Mouse (Mus musculus) retina, postnatal 7 days (tissue): ENCODE measurements around the gene Lgals12.

Experiments used
- DNase-seq: peaks from one replicate; pipeline ENCODE4 v3.0.0-alpha.2; 2012; ENCODE audit warnings: low read depth, low spot score

Gene Lgals12

DNA sequence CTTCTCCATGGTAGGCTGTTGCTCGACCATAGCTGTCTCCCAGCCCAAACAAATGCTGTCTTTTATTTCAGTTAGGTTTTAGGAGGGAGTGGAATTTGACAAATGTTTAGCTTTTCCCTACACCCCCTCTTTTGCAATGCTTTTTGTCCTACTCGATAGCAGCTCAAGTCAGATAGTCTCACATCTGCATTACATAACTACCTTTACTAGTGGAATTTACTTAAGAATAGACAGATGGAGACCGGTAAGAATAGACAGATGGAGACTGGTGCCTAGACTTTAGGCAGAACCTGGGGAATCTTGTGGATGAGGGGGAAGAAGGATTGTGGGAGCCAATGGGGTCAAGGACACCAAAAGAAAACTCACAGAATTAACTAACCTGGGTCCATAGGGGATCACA is 23.4 kb downstream of the Lgals12 start:
- no peak for DNase-seq

DNA sequence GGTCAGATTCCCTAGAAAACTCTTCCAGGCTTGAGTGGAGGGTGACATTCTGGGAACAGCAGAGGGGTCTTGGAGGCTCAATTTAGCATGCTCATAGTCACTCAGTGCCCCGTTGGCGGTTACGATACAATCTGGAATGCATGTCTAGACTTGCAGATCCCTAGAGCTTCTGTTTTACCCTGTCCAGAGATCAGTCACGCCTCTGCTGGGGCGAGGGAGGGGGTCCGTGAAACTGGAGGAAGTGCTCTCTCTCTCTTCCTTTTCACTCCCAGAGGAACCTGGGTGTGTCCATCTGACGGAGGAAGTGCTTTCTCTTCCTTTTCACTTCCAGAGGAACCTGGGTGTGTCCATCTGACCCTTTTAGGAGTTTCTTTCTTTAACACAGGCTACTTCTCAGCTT is 23.9 kb downstream of the Lgals12 start:
- DNase-seq = no peak

GRCm38 (mm10) chr19:7581042-7581441 is 26.0 kb downstream of the Lgals12 start:
- no peak for DNase-seq

DNA sequence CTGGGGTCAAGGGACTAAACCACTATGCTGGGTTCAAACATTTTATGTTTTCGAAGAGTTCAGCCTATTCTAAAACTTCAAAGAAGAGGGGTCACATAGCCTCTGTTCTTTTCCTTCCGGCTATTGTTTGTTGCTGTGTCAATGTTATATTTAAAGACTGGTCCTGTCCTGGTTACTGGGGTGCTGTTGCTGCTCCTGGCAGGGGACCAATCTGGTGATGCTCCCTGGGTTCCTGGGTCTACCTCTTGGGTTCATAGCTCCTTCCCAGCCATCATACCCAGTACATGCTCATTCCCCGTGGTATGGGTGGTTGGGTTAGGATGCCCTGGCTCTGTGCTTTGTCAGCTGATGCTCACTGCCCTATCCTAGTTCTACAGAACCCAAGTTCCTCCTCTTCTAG is 29.3 kb downstream of the Lgals12 start:
- DNase-seq = no peak

GRCm38 (mm10) chr19:7576180-7576579 is 30.8 kb downstream of the Lgals12 start:
- DNase-seq = no peak

DNA sequence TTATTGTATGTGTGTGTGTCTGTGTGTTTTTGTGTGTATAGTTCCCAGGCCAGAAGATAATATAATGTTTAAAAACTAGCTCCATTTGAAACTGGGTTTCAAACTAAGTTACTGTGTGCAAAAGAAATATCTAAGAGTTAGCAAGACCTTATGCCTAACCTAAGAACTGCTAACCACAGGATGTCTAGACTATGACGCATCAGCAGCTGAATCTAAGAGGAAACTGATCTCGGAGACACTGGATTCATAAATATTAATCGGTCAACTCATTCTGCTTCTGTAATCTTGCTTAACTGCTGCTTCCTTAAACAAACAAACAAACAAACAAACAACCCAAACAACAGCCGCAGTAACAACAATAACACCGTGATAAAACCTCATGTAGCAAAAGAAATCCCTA is 37.3 kb downstream of the Lgals12 start:
- no peak for DNase-seq

GRCm38 (mm10) chr19:7568364-7568763 is 38.6 kb downstream of the Lgals12 start:
- DNase-seq = no peak

- no peak for DNase-seq
These were observed 40.2 kb downstream of the Lgals12 start for GRCm38 (mm10) chr19:7566826-7567225.

GRCm38 (mm10) chr19:7564457-7564856 is 42.5 kb downstream of the Lgals12 start:
- no peak for DNase-seq

DNA sequence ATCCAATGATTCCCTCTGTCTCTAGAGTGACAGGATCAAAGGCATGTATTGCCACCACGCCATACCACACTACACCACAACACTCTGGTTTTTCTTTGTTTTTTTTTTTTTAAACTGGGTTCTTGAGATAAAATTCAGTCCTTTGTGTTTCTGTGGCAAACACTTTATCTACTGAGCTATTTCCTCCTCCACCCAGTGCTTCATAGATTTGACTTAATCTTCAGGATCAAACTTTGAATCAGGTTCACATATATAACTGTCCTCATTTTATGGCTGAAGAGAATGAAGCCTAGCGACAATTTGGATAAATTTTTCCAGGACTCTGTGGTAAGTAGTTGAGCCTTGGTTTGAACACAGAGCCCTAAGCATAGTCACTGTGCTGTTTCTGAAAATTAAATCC is 43.3 kb downstream of the Lgals12 start:
- no peak for DNase-seq

GRCm38 (mm10) chr19:7562601-7563129 is 44.3 kb downstream of the Lgals12 start:
- no peak for DNase-seq

DNA sequence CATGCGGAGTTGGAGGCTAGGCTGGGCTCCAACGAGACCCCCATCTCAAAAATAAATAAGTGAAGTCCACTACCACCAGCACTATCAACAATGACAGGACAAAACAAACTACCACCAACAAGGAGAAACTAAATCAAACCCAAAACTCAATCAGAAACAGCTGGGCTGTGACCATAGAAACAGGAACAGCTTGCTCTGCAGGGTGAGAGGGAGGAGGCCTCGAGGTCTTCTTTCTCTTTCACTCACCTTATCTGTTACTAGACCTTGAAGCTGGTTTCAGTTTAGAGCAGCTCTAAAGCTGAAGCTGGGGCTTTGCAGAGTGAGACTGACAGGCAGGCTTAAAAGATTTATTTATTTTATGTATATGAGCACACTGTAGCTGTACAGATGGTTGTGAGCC is 45.5 kb downstream of the Lgals12 start:
- no peak for DNase-seq

GRCm38 (mm10) chr19:7559986-7560385 is 47.0 kb downstream of the Lgals12 start:
- DNase-seq = no peak

DNA sequence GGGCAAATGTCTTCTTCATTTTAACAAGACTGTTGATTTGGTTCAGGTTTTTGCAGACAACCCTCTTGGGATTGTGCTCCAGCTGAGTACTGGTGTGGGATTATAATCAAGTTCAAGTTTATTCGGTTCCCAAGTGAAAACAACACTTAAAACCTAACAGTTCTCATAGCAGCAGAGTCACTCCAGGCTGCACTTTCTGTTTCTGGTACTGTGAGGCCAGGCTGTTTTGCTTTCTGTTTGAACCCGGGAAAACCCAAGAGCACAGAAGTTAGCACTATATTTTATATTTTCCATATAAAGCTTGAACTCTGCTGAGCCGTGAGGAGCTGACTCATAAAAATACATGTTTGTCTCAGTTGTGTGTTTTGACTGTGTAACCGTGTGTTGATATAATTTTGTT is 48.3 kb downstream of the Lgals12 start:
- no peak for DNase-seq

DNA sequence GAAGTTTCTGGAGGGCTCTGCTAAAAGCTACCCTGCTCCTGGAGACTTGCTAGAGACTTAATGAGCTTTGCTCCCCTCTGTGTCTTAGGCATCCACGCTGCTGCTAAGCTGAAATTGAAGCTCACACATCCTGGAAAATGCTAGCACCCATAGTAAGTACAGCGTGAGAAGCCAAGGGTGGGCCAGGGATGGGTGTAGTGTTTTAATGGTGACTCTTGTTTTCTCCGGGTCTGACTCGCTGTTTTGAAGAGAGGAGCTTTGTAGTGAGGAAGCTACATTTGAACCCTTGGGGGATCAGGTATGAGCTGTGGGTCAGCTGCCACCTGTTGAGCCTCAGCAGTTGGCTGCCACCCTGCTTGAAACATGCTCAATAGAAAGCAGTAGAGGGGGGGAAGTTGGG is 49.1 kb downstream of the Lgals12 start:
- no peak for DNase-seq

DNA sequence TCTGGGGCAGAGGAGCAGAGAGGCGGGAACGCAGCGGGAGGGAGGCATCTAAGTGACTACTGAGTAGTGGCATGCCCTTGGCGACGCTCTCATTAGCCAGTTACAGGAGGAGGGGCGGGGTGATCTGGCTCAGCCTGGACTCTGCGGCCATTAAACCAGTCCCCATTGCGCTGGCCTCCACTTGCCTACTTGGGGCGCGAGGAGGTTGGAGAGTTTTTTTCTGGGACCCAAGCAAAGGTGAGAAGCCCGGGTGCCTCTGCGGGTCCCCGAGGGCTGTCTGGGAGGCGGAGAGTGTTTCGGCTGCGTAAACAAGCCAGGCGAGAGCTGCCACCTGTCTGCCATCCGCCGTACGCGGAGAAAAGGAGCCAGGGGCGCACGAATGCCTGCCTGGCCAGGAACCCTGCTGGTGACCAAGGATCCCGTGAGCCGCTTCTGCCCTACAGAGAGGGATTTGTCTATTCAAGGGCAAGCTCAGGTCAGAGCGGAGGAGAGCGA is 49.6 kb downstream of the Lgals12 start, which contains the start of gene Pla2g16:
TSS of gene Pla2g16 (plus strand) at position 132 of the 495 bp plus-strand sequence.
- peak; percentile 28 for DNase-seq

- no peak for DNase-seq
These were observed 50.4 kb downstream of the Lgals12 start for GRCm38 (mm10) chr19:7556641-7557040.

DNA sequence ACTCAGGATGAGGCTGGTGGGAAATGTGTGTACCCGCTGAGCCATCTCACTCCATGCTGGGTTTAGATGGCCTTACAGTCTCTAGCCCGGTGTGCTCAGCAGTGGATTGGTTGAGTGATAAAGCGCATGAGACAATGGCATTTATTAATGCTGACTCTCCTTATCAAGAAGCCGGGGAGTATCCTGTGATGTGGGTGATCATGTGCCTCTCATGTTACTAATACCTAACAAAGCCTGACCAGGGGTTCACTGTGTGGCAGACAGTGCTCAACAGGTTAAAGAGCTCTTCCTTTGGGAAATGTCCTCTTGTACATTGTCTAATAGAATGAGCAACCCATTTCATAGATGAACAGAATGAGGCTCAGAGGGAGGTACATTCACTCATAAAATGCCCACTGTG is 52.1 kb downstream of the Lgals12 start:
- DNase-seq = no peak

DNA sequence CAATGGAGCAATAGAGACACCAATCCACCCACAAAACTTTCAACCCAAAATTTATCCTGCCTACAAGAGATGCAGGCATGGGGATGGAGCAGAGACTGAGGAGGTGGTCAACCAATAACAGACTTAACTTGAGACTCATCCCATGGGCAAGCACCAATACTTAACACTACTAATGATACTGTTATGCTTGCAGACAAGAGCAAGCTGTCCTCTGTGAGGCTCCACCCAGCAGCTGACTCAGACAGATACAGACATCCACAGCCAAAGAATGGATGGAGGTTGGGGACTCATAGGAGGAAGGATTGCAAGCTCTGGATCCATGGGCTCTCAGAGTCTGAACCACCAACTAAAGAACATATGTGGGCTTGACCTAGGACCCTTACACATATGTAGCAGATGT is 53.6 kb downstream of the Lgals12 start:
- DNase-seq = no peak

DNA sequence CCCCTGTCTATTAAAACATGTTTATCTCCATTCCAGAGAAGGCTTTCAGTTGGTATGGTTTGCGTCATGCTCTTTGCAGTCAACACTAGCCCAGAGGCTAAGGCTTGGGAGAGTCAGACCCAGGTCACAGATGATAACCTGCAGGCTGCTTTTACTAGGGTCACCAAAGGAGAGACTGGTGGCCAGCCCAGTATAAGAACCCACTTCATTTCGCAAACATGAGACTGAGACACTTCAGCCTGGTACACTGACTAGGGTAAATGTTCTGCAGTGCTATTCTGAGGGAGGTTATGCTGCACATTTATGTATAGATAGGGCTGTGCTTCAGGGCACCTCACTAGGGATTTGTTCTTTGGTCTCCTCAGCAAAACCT is 54.7 kb downstream of the Lgals12 start:
- DNase-seq = no peak

GRCm38 (mm10) chr19:7551550-7552300 is 55.3 kb downstream of the Lgals12 start:
- no peak for DNase-seq

- DNase-seq = no peak
These were observed 58.1 kb downstream of the Lgals12 start for GRCm38 (mm10) chr19:7548924-7549323.
